Mouse (Mus musculus) testis, adult 2 months (tissue): ENCODE measurements around the gene Mrpl14.

Experiments used
- CTCF ChIP-seq: fragments of 200-500 bp; IDR thresholded peaks from 2 replicates; pipeline ENCODE4 v1.5.1; 2012; ENCODE audit warnings: low read depth, mild to moderate bottlenecking, inconsistent platforms, low read length, moderate library complexity; ENCODE audit not compliant: control insufficient read depth, insufficient read depth, insufficient replicate concordance
- POLR2A ChIP-seq: fragments of 200-500 bp; IDR thresholded peaks from 2 replicates; pipeline ENCODE4 v1.6.1; 2012; ENCODE audit warnings: low read depth, mild to moderate bottlenecking, inconsistent platforms, low read length, moderate library complexity; ENCODE audit not compliant: control insufficient read depth

- TF ChIP-seq CTCF (no peak), POLR2A (no peak)
Observed at GRCm38 (mm10) chr17:45703187-45703586, 17.1 kb downstream of the Mrpl14 start.
